Mouse (Mus musculus) neural tube, embryonic 12.5 days (tissue): Measurements from ENCODE around the gene Aldoc. TPM values are rescaled to one million over a fixed set of nuclear protein-coding genes. Genes with fewer than 3 reads are reported as not detected.
"Not testable (repeated sequence)": the region's sequence is repeated elsewhere in the genome, so short reads cannot be mapped to it uniquely, and the experiment has no call there.

ENCODE experiments used
- ATAC-seq: fragments of 200-750 bp; cut with Nextera tagmentation; 2 replicates; pipeline ENCODE4 v1.8.0; 2017; ENCODE audit warnings: low read depth, mild to moderate bottlenecking, moderate TSS enrichment, moderate library complexity; ENCODE audit not compliant: low FRiP score
- H3K27ac ChIP-seq: fragments of 300-500 bp; sonication (generic); 2 replicates; pipeline ENCODE4 v1.5.1; 2016
- H3K27me3 ChIP-seq: fragments of 300-500 bp; sonication (generic); replicated peaks from 2 replicates; pipeline ENCODE4 v1.6.1; 2016; ENCODE audit warnings: mild to moderate bottlenecking
- H3K36me3 ChIP-seq: fragments of 300-500 bp; sonication (generic); 2 replicates; pipeline ENCODE4 v1.6.1; 2016; ENCODE audit warnings: mild to moderate bottlenecking
- H3K4me1 ChIP-seq: fragments of 300-500 bp; sonication (generic); 2 replicates; pipeline ENCODE4 v1.6.1; 2016
- H3K4me2 ChIP-seq: fragments of 300-500 bp; sonication (generic); replicated peaks from 2 replicates; pipeline ENCODE4 v1.6.1; 2016; ENCODE audit warnings: mild to moderate bottlenecking
- H3K4me3 ChIP-seq: fragments of 300-500 bp; sonication (generic); 2 replicates; pipeline ENCODE4 v1.5.1; 2016
- H3K9ac ChIP-seq: fragments of 300-500 bp; sonication (generic); 2 replicates; pipeline ENCODE4 v1.6.1; 2016; ENCODE audit warnings: mild to moderate bottlenecking
- H3K9me3 ChIP-seq: fragments of 300-500 bp; sonication (generic); 2 replicates; pipeline ENCODE4 v1.6.1; 2016; ENCODE audit warnings: mild to moderate bottlenecking
- WGBS: fragments of 180-500 bp; shearing (Covaris S2); methylation state at CpG from one replicate; pipeline ENCODE4 v1.1.7; 2016; 5-methylcytosine and 5-hydroxymethylcytosine counted together
- polyA plus RNA-seq: library from polyadenylated mRNA; unstranded; fragments of >200 nt; fragmentation: Nextera tagmentation; extraction: Ambion mirVana; gene quantifications from 2 replicates; pipeline ENCODE4 v1.2.1, GENCODE M21; 2016

The Aldoc gene
- 16.8 and 17.2 TPM in 2 replicates for polyA plus RNA-seq

- Histone ChIP-seq H3K4me3 (no peak within 1 kb of the TSS), H3K36me3 (peaks cover 34% of the 10 kb centered on the region), H3K27ac (no peak within 1 kb of the TSS), H3K9ac (no peak within 1 kb of the TSS), H3K9me3 (no peaks in the 10 kb centered on the region), H3K4me1 (peaks cover 11% of the 10 kb centered on the region; the same call in 1 of the 2 replicates), H3K27me3 (no peaks in the 10 kb centered on the region), H3K4me2 (peak within 1 kb of the TSS; percentile 48)
- ATAC-seq = peak; percentile 74; the same call in 1 of the 2 replicates
- WGBS = 9% methylated on average over 15 of the region's 15 CpGs
Measured at GRCm38 (mm10) chr11:78322860-78323259, at the start of gene Aldoc. Gene Aldoc, plus strand, starts transcription at chr11:78322968.

DNA sequence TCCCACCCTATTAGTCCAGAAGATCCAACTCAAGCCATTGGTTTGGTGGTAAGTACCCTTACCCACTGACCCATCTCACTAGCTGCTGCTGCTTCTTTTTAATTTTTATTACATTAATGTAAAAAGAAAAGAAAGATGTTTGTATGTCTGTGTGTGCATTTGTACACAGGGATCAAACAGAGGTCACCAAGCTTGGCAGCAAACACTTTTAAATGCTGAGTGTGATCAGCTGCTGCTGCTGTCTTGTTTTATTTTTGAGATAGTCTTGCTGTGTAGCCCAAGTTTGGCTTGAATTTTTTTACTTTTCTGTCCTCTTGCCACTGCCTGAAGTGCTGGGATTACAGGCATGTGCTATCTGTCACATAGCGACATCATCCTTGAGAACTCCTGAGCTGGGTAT, 47.2 kb upstream of the Aldoc start:
- H3K9ac ChIP-seq = no peak overlapping the region
- no peak for ATAC-seq
- H3K4me3 ChIP-seq = no peak overlapping the region
- H3K36me3 ChIP-seq = peaks cover 95% of the 10 kb centered on the region
- H3K4me1 ChIP-seq = no peaks in the 10 kb centered on the region
- H3K27me3 ChIP-seq = no peaks in the 10 kb centered on the region
- H3K27ac ChIP-seq = no peak overlapping the region
- H3K4me2 ChIP-seq = no peak overlapping the region
- 100% methylated on average over 1 of the region's 1 CpGs for WGBS
- no peaks in the 10 kb centered on the region for H3K9me3 ChIP-seq

GRCm38 (mm10) chr11:78276169-78276568, 46.6 kb upstream of the Aldoc start:
- H3K9ac ChIP-seq, H3K4me2 ChIP-seq, H3K27ac ChIP-seq, H3K4me1 ChIP-seq, H3K4me3 ChIP-seq, ATAC-seq, H3K9me3 ChIP-seq, H3K27me3 ChIP-seq: not testable (repeated sequence)
- whole genome bisulfite sequencing = 94% methylated on average over 4 of the region's 4 CpGs
- H3K36me3 ChIP-seq = peaks cover 97% of the 10 kb centered on the region

GRCm38 (mm10) chr11:78278853-78279252, 43.9 kb upstream of the Aldoc start:
- Histone ChIP-seq H3K4me3 (no peak overlapping the region), H3K27me3 (no peaks in the 10 kb centered on the region), H3K4me1 (no peaks in the 10 kb centered on the region), H3K9me3 (no peaks in the 10 kb centered on the region), H3K4me2 (no peak overlapping the region), H3K9ac (no peak overlapping the region), H3K36me3 (peaks cover 94% of the 10 kb centered on the region), H3K27ac (no peak overlapping the region)
- no peak for ATAC-seq
- 93% methylated on average over 7 of the region's 7 CpGs for WGBS

GRCm38 (mm10) chr11:78279586-78279985, 43.2 kb upstream of the Aldoc start:
- Histone ChIP-seq H3K36me3 (peaks cover 94% of the 10 kb centered on the region), H3K9me3 (no peaks in the 10 kb centered on the region), H3K27ac (no peak overlapping the region), H3K9ac (no peak overlapping the region), H3K4me2 (no peak overlapping the region), H3K27me3 (no peaks in the 10 kb centered on the region), H3K4me1 (no peaks in the 10 kb centered on the region), H3K4me3 (no peak overlapping the region)
- 89% methylated on average over 4 of the region's 4 CpGs for WGBS
- no peak for ATAC-seq

DNA sequence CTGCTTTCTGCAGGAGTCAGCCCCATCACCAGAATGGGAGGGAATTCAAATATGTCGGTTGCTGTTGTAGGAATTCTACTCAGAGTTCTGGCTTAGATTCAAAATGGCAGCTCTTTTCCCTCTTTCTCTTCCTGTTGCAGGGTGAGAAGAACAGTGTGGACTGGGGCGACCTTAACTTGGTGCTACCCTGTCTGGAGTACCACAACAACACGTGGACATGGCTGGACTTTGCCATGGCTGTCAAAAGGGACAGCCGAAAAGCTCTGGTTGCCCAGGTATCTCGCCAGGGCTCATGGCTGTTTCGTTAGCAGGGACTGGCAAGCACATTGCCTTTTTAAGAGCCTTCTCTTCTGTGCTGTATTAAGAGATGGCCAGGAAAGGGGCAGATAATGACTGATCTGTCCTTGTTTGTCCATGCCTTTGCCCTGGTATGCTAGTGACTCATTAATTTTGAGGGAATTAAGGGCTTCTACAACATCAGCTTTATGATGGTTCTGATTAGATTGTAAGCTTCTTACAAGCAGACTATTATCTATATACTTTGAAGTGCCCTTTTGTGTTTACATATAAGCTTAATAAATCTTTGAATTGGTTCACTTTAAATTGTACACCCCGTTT, 33.5 kb upstream of the Aldoc start:
- 94% methylated on average over 7 of the region's 7 CpGs for WGBS

DNA sequence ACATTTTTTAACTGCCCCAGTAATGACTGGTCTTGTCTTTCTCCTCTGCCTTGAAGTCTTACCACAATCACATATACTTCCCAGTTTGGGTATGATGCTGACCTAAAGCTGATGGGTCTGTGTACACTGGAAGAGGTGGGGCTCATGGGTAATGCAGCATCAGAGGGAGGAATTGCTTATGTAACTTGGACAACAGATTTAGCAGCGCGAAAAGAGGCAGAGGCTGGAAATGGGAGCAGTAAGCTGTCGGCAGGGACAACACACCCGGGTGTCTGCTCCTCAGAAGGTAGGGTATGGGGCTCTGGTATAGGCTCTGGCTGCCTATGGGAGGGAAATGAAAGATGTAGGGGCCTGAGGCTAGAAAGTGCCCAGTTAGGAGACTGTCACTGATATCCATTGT, 32.1 kb upstream of the Aldoc start, which contains the start of gene BC030499:
TSS of gene BC030499 (plus strand) at position 188 of the 400 bp plus-strand sequence.
- no peak within 1 kb of the TSS for H3K27ac ChIP-seq
- H3K4me1 ChIP-seq = no peaks in the 10 kb centered on the region
- H3K9me3 ChIP-seq = no peaks in the 10 kb centered on the region
- no peaks in the 10 kb centered on the region for H3K27me3 ChIP-seq
- H3K4me3 ChIP-seq = no peak within 1 kb of the TSS
- H3K36me3 ChIP-seq = peaks cover 70% of the 10 kb centered on the region
- 95% methylated on average over 4 of the region's 4 CpGs for WGBS
- ATAC-seq = no peak
- no peak within 1 kb of the TSS for H3K9ac ChIP-seq
- H3K4me2 ChIP-seq = no peak within 1 kb of the TSS

More for the DNA sequence above, 33.5 kb upstream of the Aldoc start:
- no peak overlapping the region for H3K27ac ChIP-seq
- no peaks in the 10 kb centered on the region for H3K27me3 ChIP-seq
- no peak for ATAC-seq
- H3K9ac ChIP-seq = no peak overlapping the region
- peaks cover 78% of the 10 kb centered on the region for H3K36me3 ChIP-seq
- no peak overlapping the region for H3K4me3 ChIP-seq
- H3K9me3 ChIP-seq = no peaks in the 10 kb centered on the region
- no peaks in the 10 kb centered on the region for H3K4me1 ChIP-seq
- H3K4me2 ChIP-seq = no peak overlapping the region

GRCm38 (mm10) chr11:78294585-78294984, 28.2 kb upstream of the Aldoc start:
- Histone ChIP-seq H3K4me3 (no peak overlapping the region), H3K4me1 (no peaks in the 10 kb centered on the region), H3K27ac (no peak overlapping the region), H3K9me3 (no peaks in the 10 kb centered on the region), H3K36me3 (peaks cover 35% of the 10 kb centered on the region), H3K4me2 (no peak overlapping the region), H3K27me3 (no peaks in the 10 kb centered on the region), H3K9ac (no peak overlapping the region)
- no peak for ATAC-seq
- WGBS = 94% methylated on average over 6 of the region's 6 CpGs

DNA sequence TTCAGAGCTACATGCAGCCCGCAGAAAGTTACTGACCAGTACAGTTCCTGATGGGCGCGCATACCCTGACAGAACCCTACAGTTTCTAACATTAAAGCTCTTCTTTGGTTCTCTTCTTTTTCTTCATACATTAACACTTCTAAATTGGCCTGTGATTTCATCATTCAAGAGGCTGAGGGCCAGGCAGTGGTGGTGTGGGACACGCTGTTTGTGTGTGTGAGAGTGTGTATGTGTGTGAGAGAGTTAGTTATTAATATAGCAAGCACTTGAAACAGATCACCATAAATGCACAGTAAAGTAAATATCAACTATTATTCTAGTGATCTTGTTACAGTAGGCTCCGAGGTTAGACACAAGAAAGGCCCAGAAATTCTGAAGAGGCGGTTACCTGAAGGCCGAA, 21.9 kb upstream of the Aldoc start:
- ATAC-seq = no peak
- 66% methylated on average over 7 of the region's 7 CpGs for WGBS

GRCm38 (mm10) chr11:78301357-78302084, 21.2 kb upstream of the Aldoc start, which contains the start of gene Spag5:
Gene Spag5, plus strand, starts transcription at chr11:78301529.
- H3K36me3 ChIP-seq = peaks cover 22% of the 10 kb centered on the region
- peak within 1 kb of the TSS; percentile 85 for H3K4me2 ChIP-seq
- peak; percentile 99 for ATAC-seq
- no peaks in the 10 kb centered on the region for H3K4me1 ChIP-seq
- peak within 1 kb of the TSS; percentile 58 for H3K9ac ChIP-seq
- WGBS = under 1% methylated on average over 49 of the region's 49 CpGs
- H3K9me3 ChIP-seq = no peaks in the 10 kb centered on the region
- no peaks in the 10 kb centered on the region for H3K27me3 ChIP-seq
- no peak within 1 kb of the TSS for H3K27ac ChIP-seq
- H3K4me3 ChIP-seq = peak within 1 kb of the TSS; percentile 68

More for the DNA sequence above, 21.9 kb upstream of the Aldoc start:
- Histone ChIP-seq H3K36me3 (peaks cover 22% of the 10 kb centered on the region), H3K9ac (0 out of 2 replicates have a peak overlapping the region, but pooled peaks have one; percentile 36), H3K9me3 (no peaks in the 10 kb centered on the region), H3K4me3 (peak overlapping the region; percentile 68), H3K27me3 (no peaks in the 10 kb centered on the region), H3K4me1 (no peaks in the 10 kb centered on the region), H3K4me2 (peak overlapping the region; percentile 85), H3K27ac (no peak overlapping the region)

DNA sequence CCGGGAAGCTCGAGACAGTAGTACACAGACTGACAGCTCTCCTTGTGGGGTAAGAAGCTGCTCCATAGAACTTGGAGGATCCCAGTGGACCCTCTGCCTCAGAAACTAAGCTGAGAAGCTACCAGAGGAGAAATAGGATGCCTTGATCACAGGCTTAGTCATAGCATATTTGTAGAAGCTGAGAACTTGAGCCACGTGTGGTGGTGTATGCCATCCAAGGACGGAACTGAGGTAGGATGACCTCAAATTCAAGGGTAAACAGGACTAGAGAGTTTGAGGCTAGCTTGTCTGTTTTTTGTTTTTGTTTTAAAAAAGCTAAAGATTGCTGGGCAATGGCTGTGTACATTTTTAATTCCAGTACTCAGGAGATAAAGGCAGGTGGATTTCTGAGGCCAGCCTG, 17.5 kb upstream of the Aldoc start:
- H3K4me1 ChIP-seq = no peaks in the 10 kb centered on the region
- H3K9ac ChIP-seq = no peak overlapping the region
- WGBS = 94% methylated on average over 4 of the region's 4 CpGs
- H3K27me3 ChIP-seq = no peaks in the 10 kb centered on the region
- no peaks in the 10 kb centered on the region for H3K9me3 ChIP-seq
- no peak overlapping the region for H3K4me3 ChIP-seq
- ATAC-seq = no peak
- H3K4me2 ChIP-seq = no peak overlapping the region
- peaks cover 34% of the 10 kb centered on the region for H3K36me3 ChIP-seq
- no peak overlapping the region for H3K27ac ChIP-seq

DNA sequence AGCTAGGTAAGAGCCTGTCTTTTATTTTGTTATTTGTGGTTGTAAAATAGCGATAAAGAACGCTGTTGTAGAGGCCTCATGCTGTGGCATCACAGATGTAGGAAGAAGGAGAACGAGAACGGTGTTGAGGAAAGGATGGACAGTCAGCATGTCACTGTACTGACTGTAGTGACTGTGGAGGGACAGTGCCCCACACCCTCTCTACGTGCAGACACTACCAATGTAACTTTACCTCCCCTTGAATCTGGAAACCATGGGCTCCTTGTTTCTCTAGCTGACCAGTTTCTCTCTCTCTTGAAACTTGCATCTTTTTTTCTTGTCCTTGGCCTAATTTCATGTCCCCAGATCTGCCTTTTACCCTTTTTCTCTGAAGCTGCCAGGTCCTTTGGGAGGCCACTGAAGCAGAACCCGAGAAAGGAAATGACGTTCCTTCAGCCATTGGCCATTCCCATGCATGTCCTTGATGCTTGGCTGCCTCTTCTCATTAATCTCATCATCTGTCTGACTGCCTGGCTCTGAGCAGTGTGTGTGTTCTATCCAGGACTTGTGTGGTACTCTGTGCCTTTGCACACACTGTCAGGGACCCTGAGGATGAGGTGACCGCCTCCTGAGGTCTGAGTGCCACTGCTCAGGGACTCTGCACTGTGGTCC, 11.8 kb upstream of the Aldoc start:
- no peaks in the 10 kb centered on the region for H3K4me1 ChIP-seq
- no peaks in the 10 kb centered on the region for H3K27me3 ChIP-seq
- WGBS = 87% methylated on average over 8 of the region's 8 CpGs
- ATAC-seq = no peak
- no peak overlapping the region for H3K4me3 ChIP-seq
- H3K9me3 ChIP-seq = no peaks in the 10 kb centered on the region
- H3K9ac ChIP-seq = no peak overlapping the region
- no peak overlapping the region for H3K4me2 ChIP-seq
- peaks cover 57% of the 10 kb centered on the region for H3K36me3 ChIP-seq
- H3K27ac ChIP-seq = no peak overlapping the region
